Mouse (Mus musculus): ENCODE measurements at regions not wholly inside any gene's neighbourhood (a gene's known extent, or its start where the extent isn't known, plus 50 kb on each side); places are given as distances from the start of the nearest gene placed in this dataset.

- Histone ChIP-seq H3K9me3 (ENCODE audit: low read length) (no peaks in the 10 kb centered on the region), H3K4me3 (ENCODE audit: low read length) (no peak overlapping the region), H3K4me2 (replicated peaks; ENCODE audit: low read depth, low read length) (no peak overlapping the region), H3K36me3 (ENCODE audit: insufficient read depth, low read length) (no peaks in the 10 kb centered on the region), H3K9ac (replicated peaks; ENCODE audit: low read length) (no peak overlapping the region), H3K4me1 (ENCODE audit: insufficient read depth, low read length) (peaks cover 12% of the 10 kb centered on the region), H3K27ac (ENCODE audit: low read length) (no peak overlapping the region), H3K27me3 (ENCODE audit: insufficient read depth, low read length) (no peaks in the 10 kb centered on the region)
- WGBS = 59% methylated on average over 1 of the region's 1 CpGs
- no peak for ATAC-seq (ENCODE audit: low FRiP score, low TSS enrichment)
These were observed 73.7 kb downstream of the Zfp36l1 start for GRCm38 (mm10) chr12:80039150-80039549.

GRCm38 (mm10) chr12:80035500-80036271 lies 77.1 kb downstream of the Zfp36l1 start:
- no peaks in the 10 kb centered on the region for H3K9me3 ChIP-seq (ENCODE audit: low read length)
- no peaks in the 10 kb centered on the region for H3K27me3 ChIP-seq (ENCODE audit: insufficient read depth, low read length)
- peaks cover 12% of the 10 kb centered on the region for H3K4me1 ChIP-seq (ENCODE audit: insufficient read depth, low read length)
- 72% methylated on average over 6 of the region's 6 CpGs for WGBS
- no peak overlapping the region for H3K9ac ChIP-seq (replicated peaks; ENCODE audit: low read length)
- H3K27ac ChIP-seq (ENCODE audit: low read length) = no peak overlapping the region
- no peak for ATAC-seq (ENCODE audit: low FRiP score, low TSS enrichment)
- no peaks in the 10 kb centered on the region for H3K36me3 ChIP-seq (ENCODE audit: insufficient read depth, low read length)
- no peak overlapping the region for H3K4me3 ChIP-seq (ENCODE audit: low read length)
- no peak overlapping the region for H3K4me2 ChIP-seq (replicated peaks; ENCODE audit: low read depth, low read length)

- H3K27me3 ChIP-seq (ENCODE audit: insufficient read depth, low read length) = no peaks in the 10 kb centered on the region
- no peak overlapping the region for H3K4me3 ChIP-seq (ENCODE audit: low read length)
- H3K4me1 ChIP-seq (ENCODE audit: insufficient read depth, low read length) = peaks cover 12% of the 10 kb centered on the region
- no peak overlapping the region for H3K4me2 ChIP-seq (replicated peaks; ENCODE audit: low read depth, low read length)
- H3K9me3 ChIP-seq (ENCODE audit: low read length) = no peaks in the 10 kb centered on the region; the same call in 1 of the 2 replicates
- no peak overlapping the region for H3K9ac ChIP-seq (replicated peaks; ENCODE audit: low read length)
- 51% methylated on average over 4 of the region's 4 CpGs for WGBS
- no peak for ATAC-seq (ENCODE audit: low FRiP score, low TSS enrichment)
- no peaks in the 10 kb centered on the region for H3K36me3 ChIP-seq (ENCODE audit: insufficient read depth, low read length)
- H3K27ac ChIP-seq (ENCODE audit: low read length) = no peak overlapping the region
These were observed 77.8 kb downstream of the Zfp36l1 start for GRCm38 (mm10) chr12:80034963-80035411.

GRCm38 (mm10) chr12:80034100-80034499 lies 78.7 kb downstream of the Zfp36l1 start:
- ATAC-seq (ENCODE audit: low FRiP score, low TSS enrichment) = no peak
- no peaks in the 10 kb centered on the region for H3K27me3 ChIP-seq (ENCODE audit: insufficient read depth, low read length)
- 94% methylated on average over 5 of the region's 5 CpGs for WGBS
- H3K4me3 ChIP-seq (ENCODE audit: low read length) = no peak overlapping the region
- H3K4me1 ChIP-seq (ENCODE audit: insufficient read depth, low read length) = peaks cover 7% of the 10 kb centered on the region; the same call in 1 of the 2 replicates
- H3K9ac ChIP-seq (replicated peaks; ENCODE audit: low read length) = no peak overlapping the region
- H3K27ac ChIP-seq (ENCODE audit: low read length) = no peak overlapping the region
- no peaks in the 10 kb centered on the region for H3K36me3 ChIP-seq (ENCODE audit: insufficient read depth, low read length)
- H3K4me2 ChIP-seq (replicated peaks; ENCODE audit: low read depth, low read length) = no peak overlapping the region
- no peaks in the 10 kb centered on the region; the same call in 1 of the 2 replicates for H3K9me3 ChIP-seq (ENCODE audit: low read length)

- H3K9ac ChIP-seq (replicated peaks; ENCODE audit: low read length) = no peak overlapping the region
- WGBS = 75% methylated on average over 3 of the region's 3 CpGs
- no peaks in the 10 kb centered on the region; the same call in 1 of the 2 replicates for H3K9me3 ChIP-seq (ENCODE audit: low read length)
- no peak overlapping the region for H3K4me2 ChIP-seq (replicated peaks; ENCODE audit: low read depth, low read length)
- H3K36me3 ChIP-seq (ENCODE audit: insufficient read depth, low read length) = no peaks in the 10 kb centered on the region
- H3K27me3 ChIP-seq (ENCODE audit: insufficient read depth, low read length) = no peaks in the 10 kb centered on the region
- ATAC-seq (ENCODE audit: low FRiP score, low TSS enrichment) = no peak
- no peak overlapping the region for H3K27ac ChIP-seq (ENCODE audit: low read length)
- H3K4me3 ChIP-seq (ENCODE audit: low read length) = no peak overlapping the region
- H3K4me1 ChIP-seq (ENCODE audit: insufficient read depth, low read length) = peaks cover 7% of the 10 kb centered on the region; the same call in 1 of the 2 replicates
These were observed 80.3 kb downstream of the Zfp36l1 start for GRCm38 (mm10) chr12:80032520-80032919.

GRCm38 (mm10) chr12:80028301-80028700 lies 84.5 kb downstream of the Zfp36l1 start:
- H3K9ac ChIP-seq (replicated peaks; ENCODE audit: low read length) = no peak overlapping the region
- no peak for ATAC-seq (ENCODE audit: low FRiP score, low TSS enrichment)
- no peak overlapping the region for H3K4me3 ChIP-seq (ENCODE audit: low read length)
- H3K27ac ChIP-seq (ENCODE audit: low read length) = no peak overlapping the region
- no peaks in the 10 kb centered on the region for H3K27me3 ChIP-seq (ENCODE audit: insufficient read depth, low read length)
- H3K9me3 ChIP-seq (ENCODE audit: low read length) = no peaks in the 10 kb centered on the region; the same call in 1 of the 2 replicates
- 73% methylated on average over 3 of the region's 3 CpGs for WGBS
- H3K4me1 ChIP-seq (ENCODE audit: insufficient read depth, low read length) = peaks cover 10% of the 10 kb centered on the region
- H3K4me2 ChIP-seq (replicated peaks; ENCODE audit: low read depth, low read length) = no peak overlapping the region
- no peaks in the 10 kb centered on the region for H3K36me3 ChIP-seq (ENCODE audit: insufficient read depth, low read length)

GRCm38 (mm10) chr12:80023107-80024078 lies 89.4 kb downstream of the Zfp36l1 start:
- H3K9ac ChIP-seq (replicated peaks; ENCODE audit: low read length) = peak overlapping the region; percentile 58
- H3K36me3 ChIP-seq (ENCODE audit: insufficient read depth, low read length) = no peaks in the 10 kb centered on the region
- peak overlapping the region; percentile 41 for H3K4me2 ChIP-seq (replicated peaks; ENCODE audit: low read depth, low read length)
- peak overlapping the region; percentile 92 for H3K27ac ChIP-seq (ENCODE audit: low read length)
- H3K4me3 ChIP-seq (ENCODE audit: low read length) = no peak overlapping the region
- H3K9me3 ChIP-seq (ENCODE audit: low read length) = no peaks in the 10 kb centered on the region
- peaks cover 48% of the 10 kb centered on the region for H3K4me1 ChIP-seq (ENCODE audit: insufficient read depth, low read length)
- H3K27me3 ChIP-seq (ENCODE audit: insufficient read depth, low read length) = no peaks in the 10 kb centered on the region
- 0 out of 2 replicates have a peak, but pooled peaks have one; percentile 3 for ATAC-seq (ENCODE audit: low FRiP score, low TSS enrichment)
- WGBS = 19% methylated on average over 14 of the region's 18 CpGs

- H3K4me3 ChIP-seq (ENCODE audit: low read length) = peak overlapping the region; percentile 20; the same call in 1 of the 2 replicates
- H3K4me2 ChIP-seq (replicated peaks; ENCODE audit: low read depth, low read length) = peak overlapping the region; percentile 48
- no peaks in the 10 kb centered on the region for H3K36me3 ChIP-seq (ENCODE audit: insufficient read depth, low read length)
- 22% methylated on average over 18 of the region's 18 CpGs for WGBS
- no peaks in the 10 kb centered on the region for H3K27me3 ChIP-seq (ENCODE audit: insufficient read depth, low read length)
- peaks cover 55% of the 10 kb centered on the region for H3K4me1 ChIP-seq (ENCODE audit: insufficient read depth, low read length)
- 0 out of 2 replicates have a peak, but pooled peaks have one; percentile 32 for ATAC-seq (ENCODE audit: low FRiP score, low TSS enrichment)
- peak overlapping the region; percentile 58 for H3K9ac ChIP-seq (replicated peaks; ENCODE audit: low read length)
- H3K9me3 ChIP-seq (ENCODE audit: low read length) = no peaks in the 10 kb centered on the region
- H3K27ac ChIP-seq (ENCODE audit: low read length) = peak overlapping the region; percentile 92
These were observed 90.4 kb downstream of the Zfp36l1 start for GRCm38 (mm10) chr12:80022181-80023106.

GRCm38 (mm10) chr12:80021030-80021473 lies 91.8 kb downstream of the Zfp36l1 start:
- Histone ChIP-seq H3K4me3 (ENCODE audit: low read length) (peak overlapping the region; percentile 20), H3K4me2 (replicated peaks; ENCODE audit: low read depth, low read length) (peak overlapping the region; percentile 48)

More at GRCm38 (mm10) chr12:80021030-80021473, 91.8 kb downstream of the Zfp36l1 start:
- Histone ChIP-seq H3K27me3 (ENCODE audit: insufficient read depth, low read length) (no peaks in the 10 kb centered on the region), H3K36me3 (ENCODE audit: insufficient read depth, low read length) (no peaks in the 10 kb centered on the region), H3K9ac (replicated peaks; ENCODE audit: low read length) (peak overlapping the region; percentile 36; the same call in 1 of the 2 replicates), H3K9me3 (ENCODE audit: low read length) (no peaks in the 10 kb centered on the region), H3K27ac (ENCODE audit: low read length) (peak overlapping the region; percentile 92), H3K4me1 (ENCODE audit: insufficient read depth, low read length) (peaks cover 58% of the 10 kb centered on the region)
- 10% methylated on average over 6 of the region's 6 CpGs for WGBS
- ATAC-seq (ENCODE audit: low FRiP score, low TSS enrichment) = peak; percentile 79

Measured in kidney, embryonic 16.5 days (tissue).